Mouse (Mus musculus): Measurements from ENCODE around the gene Foxo6. TPM values are rescaled to one million over a fixed set of nuclear protein-coding genes. Genes with fewer than 3 reads are reported as not detected.

Foxo6 gene
- polyA plus RNA-seq (2012; fragmentation: generic; extraction: Trizol), result 0.76 TPM
- long read RNA-seq, experiment 1, result 0 reads
- long read RNA-seq, experiment 2, result 0 reads

DNA sequence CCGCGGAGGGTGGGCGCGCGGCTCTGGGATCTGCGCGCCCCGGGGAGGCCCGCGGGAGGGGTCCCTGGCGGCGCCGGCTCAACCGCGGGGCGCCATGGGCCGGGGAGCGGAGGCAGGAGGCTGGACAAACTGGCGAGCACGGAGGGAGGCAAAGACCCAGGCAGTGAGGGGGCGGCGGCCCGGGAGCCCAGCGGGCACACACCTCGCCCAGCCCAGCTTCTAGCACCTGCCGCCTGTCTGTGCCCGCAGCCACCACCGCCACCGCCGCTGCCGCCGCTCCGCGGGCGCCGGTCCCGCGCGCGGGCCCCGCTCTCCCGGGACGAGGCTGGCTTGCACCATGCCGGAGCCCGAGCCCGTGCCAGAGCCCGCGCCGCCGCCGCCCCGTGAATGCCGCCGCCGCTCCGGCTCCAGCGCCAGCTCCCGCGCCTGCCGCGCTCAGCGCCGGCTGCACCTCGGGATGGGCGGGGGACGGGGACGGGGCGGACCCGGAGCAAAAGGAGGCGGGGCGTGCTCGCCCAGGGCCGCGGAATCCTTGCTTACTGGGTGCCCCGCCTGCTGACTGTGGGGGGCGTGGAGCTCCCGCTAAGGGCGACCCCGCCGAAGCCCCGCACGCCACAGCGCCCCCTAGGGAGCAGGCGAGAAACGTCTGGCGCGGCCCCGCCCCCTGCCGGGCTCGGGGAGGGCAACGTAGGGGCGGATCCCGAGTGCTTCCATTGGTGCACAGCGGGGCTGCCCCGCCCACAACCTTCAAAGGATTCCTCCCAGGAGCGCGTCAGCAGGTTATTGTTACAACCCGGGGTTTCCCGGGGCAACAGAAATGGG, at the start of gene Foxo6:
TSS of gene Foxo6 (minus strand) at position 60 of the 822 bp plus-strand sequence.
- H3ac ChIP-seq (ENCODE audit: control insufficient read depth, insufficient read length, low read depth), result peak within 1 kb of the TSS; percentile 45
- H3K79me3 ChIP-seq (ENCODE audit: low read depth), result no peaks in the 10 kb centered on the region
- H3K4me3 ChIP-seq (ENCODE audit: insufficient read depth, poor library complexity, severe bottlenecking), result no peak within 1 kb of the TSS
- no peaks in the 10 kb centered on the region for H3K36me3 ChIP-seq (ENCODE audit: control insufficient read depth, insufficient read depth)
- H3K79me2 ChIP-seq (ENCODE audit: control insufficient read depth, insufficient read depth), result no peaks in the 10 kb centered on the region
- TF ChIP-seq MYOG (IDR thresholded peaks at IDR 0.05; ENCODE audit: control insufficient read depth, extremely low read depth, insufficient read length), result no peak
- peak; percentile 95 for TF ChIP-seq CTCF (IDR thresholded peaks at IDR 0.05; ENCODE audit: control insufficient read depth, insufficient read depth, insufficient read length)
- peaks cover 8% of the 10 kb centered on the region for H3K27me3 ChIP-seq (ENCODE audit: control insufficient read depth, insufficient read depth, insufficient read length)

DNA sequence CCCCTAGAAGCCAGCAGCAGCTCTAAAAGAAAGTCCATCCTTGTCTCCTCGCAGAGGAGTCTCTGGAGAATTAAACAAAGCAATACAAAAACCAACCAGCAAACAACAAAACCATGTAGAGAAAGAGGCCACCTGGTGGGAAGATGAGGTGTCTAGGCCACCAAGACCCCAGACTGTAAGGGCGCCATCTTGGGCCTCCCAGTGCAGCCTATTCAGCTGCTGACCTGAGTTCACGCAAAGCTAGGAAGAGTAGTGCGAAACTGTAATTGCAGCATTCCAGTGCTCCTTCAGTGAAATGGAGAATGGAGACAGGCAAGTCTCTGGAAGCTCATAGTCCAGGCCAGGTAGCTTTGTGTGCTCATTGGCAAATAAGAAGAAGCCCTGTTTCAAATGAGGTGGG, 47.2 kb upstream of the Foxo6 start:
- Histone ChIP-seq H3K79me2 (ENCODE audit: control insufficient read depth, insufficient read depth) (no peaks in the 10 kb centered on the region), H3K27me3 (ENCODE audit: control insufficient read depth, insufficient read depth, insufficient read length) (peaks cover 21% of the 10 kb centered on the region)
- TF ChIP-seq CEBPB (IDR thresholded peaks at IDR 0.05; ENCODE audit: low read depth), result no peak
- TF ChIP-seq MYOG (IDR thresholded peaks at IDR 0.05; ENCODE audit: control insufficient read depth, extremely low read depth, insufficient read length), result no peak
- TF ChIP-seq CTCF (IDR thresholded peaks at IDR 0.05; ENCODE audit: control insufficient read depth, insufficient read depth, insufficient read length), result no peak
- no peak for TF ChIP-seq FOSL1 (IDR thresholded peaks at IDR 0.05; ENCODE audit: insufficient read depth, low read length, poor library complexity, severe bottlenecking)
- TF ChIP-seq MYOD1 (IDR thresholded peaks at IDR 0.05; ENCODE audit: control insufficient read depth, insufficient read length, low read depth), result no peak
- no peak for TF ChIP-seq USF1 (IDR thresholded peaks at IDR 0.05; ENCODE audit: low read depth)
- TF ChIP-seq MAX (IDR thresholded peaks at IDR 0.05), result no peak

DNA sequence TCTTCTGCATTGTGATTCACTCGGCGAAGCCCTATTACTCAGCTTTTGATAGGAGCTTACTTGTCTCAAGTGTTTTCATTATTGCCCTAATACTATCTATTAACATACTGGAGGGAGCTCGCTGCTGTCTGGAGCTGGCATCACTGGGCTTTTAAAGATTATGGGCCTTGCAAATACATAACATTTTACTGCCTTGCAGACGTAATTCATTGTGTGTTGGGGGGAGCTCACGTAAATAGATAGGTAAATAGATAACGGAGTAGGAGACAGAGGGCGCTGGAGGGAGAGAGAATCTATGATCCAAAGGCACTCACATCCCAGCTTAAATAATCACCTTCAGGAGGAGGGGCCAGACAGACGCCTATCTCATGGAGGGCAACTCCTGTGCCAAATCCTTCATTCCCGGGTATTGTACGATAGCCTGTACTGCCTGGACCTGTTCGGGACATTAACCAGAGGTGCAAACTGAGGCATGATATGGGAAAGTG, 45.8 kb upstream of the Foxo6 start:
- H3K79me3 ChIP-seq (ENCODE audit: low read depth), result no peaks in the 10 kb centered on the region
- no peak overlapping the region for H3K4me3 ChIP-seq (ENCODE audit: insufficient read depth, poor library complexity, severe bottlenecking)
- peaks cover 18% of the 10 kb centered on the region for H3K27me3 ChIP-seq (ENCODE audit: control insufficient read depth, insufficient read depth, insufficient read length)
- no peak overlapping the region for H3ac ChIP-seq (ENCODE audit: control insufficient read depth, insufficient read length, low read depth)
- no peaks in the 10 kb centered on the region for H3K36me3 ChIP-seq (ENCODE audit: control insufficient read depth, insufficient read depth)
- no peaks in the 10 kb centered on the region for H3K79me2 ChIP-seq (ENCODE audit: control insufficient read depth, insufficient read depth)
- TF ChIP-seq CTCF (IDR thresholded peaks at IDR 0.05; ENCODE audit: control insufficient read depth, insufficient read depth, insufficient read length) (no peak), MYOD1 (IDR thresholded peaks at IDR 0.05; ENCODE audit: control insufficient read depth, insufficient read length, low read depth) (no peak), FOSL1 (IDR thresholded peaks at IDR 0.05; ENCODE audit: insufficient read depth, low read length, poor library complexity, severe bottlenecking) (no peak)

More for the DNA sequence above, 47.2 kb upstream of the Foxo6 start:
- Histone ChIP-seq H3K79me3 (ENCODE audit: low read depth) (no peaks in the 10 kb centered on the region), H3ac (ENCODE audit: control insufficient read depth, insufficient read length, low read depth) (no peak overlapping the region), H3K4me3 (ENCODE audit: insufficient read depth, poor library complexity, severe bottlenecking) (no peak overlapping the region), H3K36me3 (ENCODE audit: control insufficient read depth, insufficient read depth) (no peaks in the 10 kb centered on the region)

DNA sequence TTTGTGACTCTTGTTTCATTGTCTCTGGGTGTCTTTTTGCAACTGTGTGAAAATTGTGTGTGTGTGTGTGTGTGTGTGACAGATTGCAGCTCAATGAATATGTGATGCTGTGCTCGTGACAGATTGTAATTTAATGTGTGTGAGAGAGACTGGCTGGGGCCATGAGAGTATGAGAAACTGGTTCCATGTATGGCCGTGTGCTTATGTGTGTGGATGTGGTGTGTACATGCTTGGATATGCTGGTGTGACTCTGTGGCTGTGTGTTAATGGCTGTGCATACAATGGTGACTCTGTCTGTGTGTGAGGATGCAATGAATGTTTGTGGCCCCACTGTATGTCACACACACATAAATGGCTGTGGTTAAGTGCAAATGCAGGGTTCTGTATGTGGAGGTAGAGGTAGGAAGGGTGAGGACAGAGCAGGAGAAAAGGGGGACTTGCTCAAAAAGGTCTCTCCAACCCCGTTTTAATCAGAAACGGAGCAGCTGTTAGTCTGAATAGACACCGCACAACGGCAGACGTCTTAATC, 45.3 kb upstream of the Foxo6 start:
- H3ac ChIP-seq (ENCODE audit: control insufficient read depth, insufficient read length, low read depth), result no peak overlapping the region
- no peaks in the 10 kb centered on the region for H3K79me2 ChIP-seq (ENCODE audit: control insufficient read depth, insufficient read depth)
- no peak for TF ChIP-seq CTCF (IDR thresholded peaks at IDR 0.05; ENCODE audit: control insufficient read depth, insufficient read depth, insufficient read length)
- no peak for TF ChIP-seq MYOG (IDR thresholded peaks at IDR 0.05; ENCODE audit: control insufficient read depth, extremely low read depth, insufficient read length)

DNA sequence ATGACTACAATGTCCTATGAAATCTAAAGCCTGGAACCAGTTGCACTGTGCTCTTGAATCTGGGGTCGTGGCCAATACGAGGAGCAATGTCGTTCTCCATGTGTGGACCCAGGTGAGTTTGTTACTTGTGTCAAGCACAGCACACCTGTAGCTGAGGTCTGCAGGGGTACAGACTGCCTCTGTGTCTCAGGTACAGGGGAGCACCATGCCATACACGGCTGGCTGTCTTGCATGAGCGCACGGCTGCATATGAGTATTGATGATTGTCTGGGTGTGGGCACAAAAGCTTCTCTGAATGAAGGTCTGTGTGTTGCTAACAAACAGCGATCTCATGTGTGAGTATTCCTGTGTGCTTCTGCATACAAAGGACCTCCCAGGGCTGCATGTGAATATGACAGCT, 44.8 kb upstream of the Foxo6 start:
- H3K27me3 ChIP-seq (ENCODE audit: control insufficient read depth, insufficient read depth, insufficient read length), result peaks cover 18% of the 10 kb centered on the region
- H3K4me3 ChIP-seq (ENCODE audit: insufficient read depth, poor library complexity, severe bottlenecking), result no peak overlapping the region
- H3K79me3 ChIP-seq (ENCODE audit: low read depth), result no peaks in the 10 kb centered on the region
- TF ChIP-seq FOSL1 (IDR thresholded peaks at IDR 0.05; ENCODE audit: insufficient read depth, low read length, poor library complexity, severe bottlenecking) (no peak), USF1 (IDR thresholded peaks at IDR 0.05; ENCODE audit: low read depth) (no peak), MYOD1 (IDR thresholded peaks at IDR 0.05; ENCODE audit: control insufficient read depth, insufficient read length, low read depth) (no peak), CEBPB (IDR thresholded peaks at IDR 0.05; ENCODE audit: low read depth) (no peak), MAX (IDR thresholded peaks at IDR 0.05) (no peak), MYOG (IDR thresholded peaks at IDR 0.05; ENCODE audit: control insufficient read depth, extremely low read depth, insufficient read length) (no peak), CTCF (IDR thresholded peaks at IDR 0.05; ENCODE audit: control insufficient read depth, insufficient read depth, insufficient read length) (no peak)
- no peak overlapping the region for H3ac ChIP-seq (ENCODE audit: control insufficient read depth, insufficient read length, low read depth)
- no peaks in the 10 kb centered on the region for H3K36me3 ChIP-seq (ENCODE audit: control insufficient read depth, insufficient read depth)
- H3K79me2 ChIP-seq (ENCODE audit: control insufficient read depth, insufficient read depth), result no peaks in the 10 kb centered on the region

More for the DNA sequence above, 45.3 kb upstream of the Foxo6 start:
- Histone ChIP-seq H3K79me3 (ENCODE audit: low read depth) (no peaks in the 10 kb centered on the region), H3K27me3 (ENCODE audit: control insufficient read depth, insufficient read depth, insufficient read length) (peaks cover 18% of the 10 kb centered on the region), H3K36me3 (ENCODE audit: control insufficient read depth, insufficient read depth) (no peaks in the 10 kb centered on the region), H3K4me3 (ENCODE audit: insufficient read depth, poor library complexity, severe bottlenecking) (no peak overlapping the region)

DNA sequence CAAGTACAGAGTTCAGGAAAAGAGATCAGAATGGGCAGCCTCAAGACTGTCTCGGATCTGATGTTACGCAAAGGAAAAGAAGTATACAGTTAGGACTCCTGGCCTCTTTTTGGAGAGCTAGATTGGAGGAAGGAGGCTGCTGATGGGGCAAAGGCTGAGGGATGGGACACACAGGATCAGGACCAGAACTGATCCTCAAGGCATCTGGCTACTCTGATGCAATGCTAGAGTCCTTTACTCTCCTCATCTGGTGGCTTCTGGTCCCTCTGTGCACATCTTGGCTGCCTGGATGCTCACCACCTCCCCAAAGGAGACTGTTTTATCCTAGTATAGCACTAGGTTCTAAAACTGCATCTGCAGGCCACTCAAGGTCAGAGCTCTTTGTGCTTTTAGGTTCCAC, 44.4 kb upstream of the Foxo6 start:
- H3K27me3 ChIP-seq (ENCODE audit: control insufficient read depth, insufficient read depth, insufficient read length), result peaks cover 21% of the 10 kb centered on the region
- no peaks in the 10 kb centered on the region for H3K79me2 ChIP-seq (ENCODE audit: control insufficient read depth, insufficient read depth)
- no peak overlapping the region for H3ac ChIP-seq (ENCODE audit: control insufficient read depth, insufficient read length, low read depth)
- TF ChIP-seq MYOD1 (IDR thresholded peaks at IDR 0.05; ENCODE audit: control insufficient read depth, insufficient read length, low read depth) (no peak), FOSL1 (IDR thresholded peaks at IDR 0.05; ENCODE audit: insufficient read depth, low read length, poor library complexity, severe bottlenecking) (no peak), USF1 (IDR thresholded peaks at IDR 0.05; ENCODE audit: low read depth) (no peak), MYOG (IDR thresholded peaks at IDR 0.05; ENCODE audit: control insufficient read depth, extremely low read depth, insufficient read length) (no peak), CEBPB (IDR thresholded peaks at IDR 0.05; ENCODE audit: low read depth) (no peak), CTCF (IDR thresholded peaks at IDR 0.05; ENCODE audit: control insufficient read depth, insufficient read depth, insufficient read length) (no peak), MAX (IDR thresholded peaks at IDR 0.05) (no peak)
- H3K4me3 ChIP-seq (ENCODE audit: insufficient read depth, poor library complexity, severe bottlenecking), result no peak overlapping the region
- no peaks in the 10 kb centered on the region for H3K79me3 ChIP-seq (ENCODE audit: low read depth)
- no peaks in the 10 kb centered on the region for H3K36me3 ChIP-seq (ENCODE audit: control insufficient read depth, insufficient read depth)
